Mouse (Mus musculus): Measurements from ENCODE around the gene Hc. TPM values are rescaled to one million over a fixed set of nuclear protein-coding genes. Genes with fewer than 3 reads are reported as not detected.

Hc gene
- polyA plus RNA-seq, 1 experiment from 2014 or later, result 0.45 TPM

GRCm38 (mm10) chr2:35100529-35100928, 39.3 kb upstream of the Hc start:
- ATAC-seq (ENCODE audit: low FRiP score, low TSS enrichment), result no peak
- 0 out of 2 replicates have a peak, but pooled peaks cover 3% of the 10 kb centered on the region for H3K9me3 ChIP-seq (ENCODE audit: low read length)
- 81% methylated on average over 6 of the region's 6 CpGs for WGBS
- H3K9ac ChIP-seq (replicated peaks; ENCODE audit: low read length), result no peak overlapping the region
- H3K4me2 ChIP-seq (replicated peaks; ENCODE audit: low read depth, low read length), result no peak overlapping the region
- H3K36me3 ChIP-seq (ENCODE audit: insufficient read depth, low read length), result 0 out of 2 replicates have a peak, but pooled peaks cover 4% of the 10 kb centered on the region
- no peaks in the 10 kb centered on the region for H3K27me3 ChIP-seq (ENCODE audit: insufficient read depth, low read length)
- H3K4me3 ChIP-seq (ENCODE audit: low read length), result no peak overlapping the region
- H3K4me1 ChIP-seq (ENCODE audit: insufficient read depth, low read length), result no peaks in the 10 kb centered on the region
- H3K27ac ChIP-seq (ENCODE audit: low read length), result no peak overlapping the region

GRCm38 (mm10) chr2:35087418-35087817, 26.2 kb upstream of the Hc start:
- no peak overlapping the region for H3K4me2 ChIP-seq (replicated peaks; ENCODE audit: low read depth, low read length)
- H3K9ac ChIP-seq (replicated peaks; ENCODE audit: low read length), result no peak overlapping the region
- no peaks in the 10 kb centered on the region for H3K4me1 ChIP-seq (ENCODE audit: insufficient read depth, low read length)
- H3K4me3 ChIP-seq (ENCODE audit: low read length), result no peak overlapping the region
- H3K9me3 ChIP-seq (ENCODE audit: low read length), result no peaks in the 10 kb centered on the region
- ATAC-seq (ENCODE audit: low FRiP score, low TSS enrichment), result no peak
- WGBS, result 76% methylated on average over 4 of the region's 4 CpGs
- H3K36me3 ChIP-seq (ENCODE audit: insufficient read depth, low read length), result no peaks in the 10 kb centered on the region
- no peaks in the 10 kb centered on the region for H3K27me3 ChIP-seq (ENCODE audit: insufficient read depth, low read length)
- H3K27ac ChIP-seq (ENCODE audit: low read length), result no peak overlapping the region

GRCm38 (mm10) chr2:35079166-35079565, 17.9 kb upstream of the Hc start:
- no peak for ATAC-seq (ENCODE audit: low FRiP score, low TSS enrichment)
- 56% methylated on average over 6 of the region's 6 CpGs for WGBS
- Histone ChIP-seq H3K9ac (replicated peaks; ENCODE audit: low read length) (no peak overlapping the region), H3K4me3 (ENCODE audit: low read length) (no peak overlapping the region), H3K4me1 (ENCODE audit: insufficient read depth, low read length) (no peaks in the 10 kb centered on the region), H3K27me3 (ENCODE audit: insufficient read depth, low read length) (no peaks in the 10 kb centered on the region), H3K9me3 (ENCODE audit: low read length) (no peaks in the 10 kb centered on the region), H3K4me2 (replicated peaks; ENCODE audit: low read depth, low read length) (no peak overlapping the region), H3K27ac (ENCODE audit: low read length) (no peak overlapping the region), H3K36me3 (ENCODE audit: insufficient read depth, low read length) (no peaks in the 10 kb centered on the region)

- 85% methylated on average over 3 of the region's 3 CpGs for WGBS
- Histone ChIP-seq H3K27ac (ENCODE audit: low read length) (no peak overlapping the region), H3K4me3 (ENCODE audit: low read length) (no peak overlapping the region), H3K9ac (replicated peaks; ENCODE audit: low read length) (no peak overlapping the region), H3K4me2 (replicated peaks; ENCODE audit: low read depth, low read length) (no peak overlapping the region), H3K27me3 (ENCODE audit: insufficient read depth, low read length) (no peaks in the 10 kb centered on the region), H3K4me1 (ENCODE audit: insufficient read depth, low read length) (no peaks in the 10 kb centered on the region), H3K9me3 (ENCODE audit: low read length) (no peaks in the 10 kb centered on the region), H3K36me3 (ENCODE audit: insufficient read depth, low read length) (no peaks in the 10 kb centered on the region)
- ATAC-seq (ENCODE audit: low FRiP score, low TSS enrichment), result no peak
These were observed 13.1 kb upstream of the Hc start for GRCm38 (mm10) chr2:35074328-35074727.

- H3K9me3 ChIP-seq (ENCODE audit: low read length), result no peaks in the 10 kb centered on the region
- peak overlapping the region; percentile 23; the same call in 1 of the 2 replicates for H3K27ac ChIP-seq (ENCODE audit: low read length)
- no peak overlapping the region for H3K9ac ChIP-seq (replicated peaks; ENCODE audit: low read length)
- H3K36me3 ChIP-seq (ENCODE audit: insufficient read depth, low read length), result no peaks in the 10 kb centered on the region
- no peak overlapping the region for H3K4me3 ChIP-seq (ENCODE audit: low read length)
- no peaks in the 10 kb centered on the region for H3K4me1 ChIP-seq (ENCODE audit: insufficient read depth, low read length)
- WGBS, result 42% methylated on average over 2 of the region's 2 CpGs
- no peaks in the 10 kb centered on the region for H3K27me3 ChIP-seq (ENCODE audit: insufficient read depth, low read length)
- ATAC-seq (ENCODE audit: low FRiP score, low TSS enrichment), result no peak
- no peak overlapping the region for H3K4me2 ChIP-seq (replicated peaks; ENCODE audit: low read depth, low read length)
These were observed 11.3 kb upstream of the Hc start for GRCm38 (mm10) chr2:35072547-35072946.

GRCm38 (mm10) chr2:35070275-35070674, 9.0 kb upstream of the Hc start:
- no peaks in the 10 kb centered on the region for H3K4me1 ChIP-seq (ENCODE audit: insufficient read depth, low read length)
- H3K36me3 ChIP-seq (ENCODE audit: insufficient read depth, low read length), result no peaks in the 10 kb centered on the region
- 42% methylated on average over 4 of the region's 4 CpGs for WGBS
- no peak overlapping the region for H3K9ac ChIP-seq (replicated peaks; ENCODE audit: low read length)
- H3K9me3 ChIP-seq (ENCODE audit: low read length), result no peaks in the 10 kb centered on the region
- H3K27me3 ChIP-seq (ENCODE audit: insufficient read depth, low read length), result no peaks in the 10 kb centered on the region
- no peak overlapping the region for H3K4me3 ChIP-seq (ENCODE audit: low read length)
- no peak overlapping the region; the same call in 1 of the 2 replicates for H3K27ac ChIP-seq (ENCODE audit: low read length)
- no peak overlapping the region for H3K4me2 ChIP-seq (replicated peaks; ENCODE audit: low read depth, low read length)
- ATAC-seq (ENCODE audit: low FRiP score, low TSS enrichment), result peak; percentile 54; the same call in 1 of the 2 replicates

GRCm38 (mm10) chr2:35069124-35069523, 7.9 kb upstream of the Hc start:
- 92% methylated on average over 1 of the region's 1 CpGs for WGBS
- Histone ChIP-seq H3K4me2 (replicated peaks; ENCODE audit: low read depth, low read length) (no peak overlapping the region), H3K36me3 (ENCODE audit: insufficient read depth, low read length) (no peaks in the 10 kb centered on the region), H3K4me3 (ENCODE audit: low read length) (no peak overlapping the region), H3K9me3 (ENCODE audit: low read length) (no peaks in the 10 kb centered on the region), H3K27ac (ENCODE audit: low read length) (no peak overlapping the region), H3K27me3 (ENCODE audit: insufficient read depth, low read length) (no peaks in the 10 kb centered on the region), H3K4me1 (ENCODE audit: insufficient read depth, low read length) (no peaks in the 10 kb centered on the region), H3K9ac (replicated peaks; ENCODE audit: low read length) (no peak overlapping the region)
- ATAC-seq (ENCODE audit: low FRiP score, low TSS enrichment), result no peak

- Histone ChIP-seq H3K27me3 (ENCODE audit: insufficient read depth, low read length) (no peaks in the 10 kb centered on the region), H3K4me3 (ENCODE audit: low read length) (no peak overlapping the region), H3K9ac (replicated peaks; ENCODE audit: low read length) (no peak overlapping the region), H3K27ac (ENCODE audit: low read length) (no peak overlapping the region), H3K36me3 (ENCODE audit: insufficient read depth, low read length) (no peaks in the 10 kb centered on the region), H3K4me1 (ENCODE audit: insufficient read depth, low read length) (no peaks in the 10 kb centered on the region), H3K9me3 (ENCODE audit: low read length) (no peaks in the 10 kb centered on the region), H3K4me2 (replicated peaks; ENCODE audit: low read depth, low read length) (no peak overlapping the region)
- no peak for ATAC-seq (ENCODE audit: low FRiP score, low TSS enrichment)
- WGBS, result 84% methylated on average over 11 of the region's 11 CpGs
These were observed 5.9 kb upstream of the Hc start for GRCm38 (mm10) chr2:35067117-35067516.

- H3K9ac ChIP-seq (replicated peaks; ENCODE audit: low read length), result no peak overlapping the region
- no peaks in the 10 kb centered on the region for H3K36me3 ChIP-seq (ENCODE audit: insufficient read depth, low read length)
- H3K27ac ChIP-seq (ENCODE audit: low read length), result no peak overlapping the region
- no peaks in the 10 kb centered on the region for H3K9me3 ChIP-seq (ENCODE audit: low read length)
- H3K4me2 ChIP-seq (replicated peaks; ENCODE audit: low read depth, low read length), result no peak overlapping the region
- ATAC-seq (ENCODE audit: low FRiP score, low TSS enrichment), result no peak
- WGBS, result 93% methylated on average over 13 of the region's 13 CpGs
- no peak overlapping the region for H3K4me3 ChIP-seq (ENCODE audit: low read length)
- H3K4me1 ChIP-seq (ENCODE audit: insufficient read depth, low read length), result no peaks in the 10 kb centered on the region
- H3K27me3 ChIP-seq (ENCODE audit: insufficient read depth, low read length), result no peaks in the 10 kb centered on the region
These were observed 5.4 kb upstream of the Hc start for GRCm38 (mm10) chr2:35066525-35067082.

GRCm38 (mm10) chr2:35063333-35064030, 2.2 kb upstream of the Hc start:
- Histone ChIP-seq H3K4me3 (ENCODE audit: low read length) (no peak overlapping the region), H3K4me1 (ENCODE audit: insufficient read depth, low read length) (no peaks in the 10 kb centered on the region), H3K27me3 (ENCODE audit: insufficient read depth, low read length) (no peaks in the 10 kb centered on the region), H3K27ac (ENCODE audit: low read length) (no peak overlapping the region), H3K9me3 (ENCODE audit: low read length) (no peaks in the 10 kb centered on the region), H3K9ac (replicated peaks; ENCODE audit: low read length) (no peak overlapping the region), H3K4me2 (replicated peaks; ENCODE audit: low read depth, low read length) (no peak overlapping the region), H3K36me3 (ENCODE audit: insufficient read depth, low read length) (no peaks in the 10 kb centered on the region)
- ATAC-seq (ENCODE audit: low FRiP score, low TSS enrichment), result no peak
- 82% methylated on average over 6 of the region's 6 CpGs for WGBS

All from kidney, embryonic 16.5 days (tissue).